Mouse (Mus musculus) neural tube, embryonic 10.5 days (tissue): ENCODE results near the gene Tns3.

Experiments used
- DNase-seq: peaks from one replicate; pipeline ENCODE4 v3.0.0-alpha.2; 2017; ENCODE audit warnings: low spot score; ENCODE audit errors: extremely low spot score

The Tns3 gene

GRCm38 (mm10) chr11:8582101-8582920, 82.0 kb downstream of the Tns3 start:
- DNase-seq = no peak

- no peak for DNase-seq
These were observed 84.5 kb downstream of the Tns3 start for GRCm38 (mm10) chr11:8579789-8580188.

GRCm38 (mm10) chr11:8575217-8576180, 88.8 kb downstream of the Tns3 start:
- DNase-seq = no peak

GRCm38 (mm10) chr11:8574562-8574961, 89.8 kb downstream of the Tns3 start:
- DNase-seq = no peak

GRCm38 (mm10) chr11:8572762-8573161, 91.6 kb downstream of the Tns3 start:
- no peak for DNase-seq

GRCm38 (mm10) chr11:8569232-8570028, 94.9 kb downstream of the Tns3 start:
- no peak for DNase-seq

- no peak for DNase-seq
These were observed 95.5 kb downstream of the Tns3 start for GRCm38 (mm10) chr11:8568829-8569228.

GRCm38 (mm10) chr11:8566250-8566853, 98.0 kb downstream of the Tns3 start:
- DNase-seq = no peak

GRCm38 (mm10) chr11:8558761-8559282, 105.5 kb downstream of the Tns3 start:
- DNase-seq = no peak

- no peak for DNase-seq
These were observed 106.1 kb downstream of the Tns3 start for GRCm38 (mm10) chr11:8558258-8558657.

- peak; percentile 30 for DNase-seq
These were observed 107.3 kb downstream of the Tns3 start for GRCm38 (mm10) chr11:8557006-8557405.

GRCm38 (mm10) chr11:8551710-8552109, 112.6 kb downstream of the Tns3 start:
- no peak for DNase-seq

GRCm38 (mm10) chr11:8547661-8548060, 116.7 kb downstream of the Tns3 start:
- no peak for DNase-seq

- peak; percentile 24 for DNase-seq
These were observed 118.5 kb downstream of the Tns3 start for GRCm38 (mm10) chr11:8545798-8546197.

GRCm38 (mm10) chr11:8544355-8544754, 120.0 kb downstream of the Tns3 start:
- DNase-seq = no peak

GRCm38 (mm10) chr11:8541222-8541815, 123.0 kb downstream of the Tns3 start:
- DNase-seq = no peak

- no peak for DNase-seq
These were observed 124.6 kb downstream of the Tns3 start for GRCm38 (mm10) chr11:8539593-8540265.

- no peak for DNase-seq
These were observed 127.2 kb downstream of the Tns3 start for GRCm38 (mm10) chr11:8537013-8537614.

GRCm38 (mm10) chr11:8534893-8535292, 129.4 kb downstream of the Tns3 start:
- DNase-seq = peak; percentile 65
